Mouse (Mus musculus) midbrain, embryonic 12.5 days (tissue): ENCODE data around the gene Olfr974. TPM values are rescaled to one million over a fixed set of nuclear protein-coding genes. Genes with fewer than 3 reads are reported as not detected.

ENCODE experiments used
- polyA plus RNA-seq: library from polyadenylated mRNA; unstranded; fragments of >200 nt; fragmentation: Nextera tagmentation; extraction: Ambion mirVana; gene quantifications from 2 replicates; pipeline ENCODE4 v1.2.1, GENCODE M21; 2016

Gene Olfr974
- polyA plus RNA-seq, 1 experiment from 2014 or later, result not detected

Other genes with a start within 250 kb of the Olfr974 start
- gene Olfr149, start 230.4 kb upstream of the Olfr974 start, polyA plus RNA-seq, result 0.11 TPM in 1 of 2 replicates, not detected in the other
- not detected in 2 replicates for gene Olfr965, start 226.1 kb upstream of the Olfr974 start, polyA plus RNA-seq
- not detected in 2 replicates for gene Olfr150, start 206.5 kb upstream of the Olfr974 start, polyA plus RNA-seq
- gene Olfr967, start 191.3 kb upstream of the Olfr974 start, polyA plus RNA-seq, result not detected in 2 replicates
- not detected in 2 replicates for gene Olfr968, start 154.2 kb upstream of the Olfr974 start, polyA plus RNA-seq
- not detected in 2 replicates for gene Olfr969, start 146.6 kb upstream of the Olfr974 start, polyA plus RNA-seq
- gene Olfr970, start 128.6 kb upstream of the Olfr974 start, polyA plus RNA-seq, result not detected in 2 replicates
- gene Olfr971, start 100.6 kb upstream of the Olfr974 start, polyA plus RNA-seq, result not detected in 2 replicates
- not detected in 2 replicates for gene Olfr972, start 71.1 kb upstream of the Olfr974 start, polyA plus RNA-seq
- not detected in 2 replicates for gene Olfr229, start 30.2 kb upstream of the Olfr974 start, polyA plus RNA-seq
- not detected in 2 replicates for gene Olfr975, start 14.5 kb downstream of the Olfr974 start, polyA plus RNA-seq
- gene Olfr976, start 23.6 kb downstream of the Olfr974 start, polyA plus RNA-seq, result not detected in 2 replicates
- not detected in 2 replicates for gene Olfr978, start 54.6 kb downstream of the Olfr974 start, polyA plus RNA-seq
- gene Olfr979, start 66.0 kb downstream of the Olfr974 start, polyA plus RNA-seq, result not detected in 2 replicates
- gene Olfr980, start 72.1 kb downstream of the Olfr974 start, polyA plus RNA-seq, result not detected in 2 replicates
- not detected in 2 replicates for gene Olfr981, start 84.0 kb downstream of the Olfr974 start, polyA plus RNA-seq
- gene Olfr982, start 136.3 kb downstream of the Olfr974 start, polyA plus RNA-seq, result not detected in 2 replicates
- gene Olfr983, start 156.1 kb downstream of the Olfr974 start, polyA plus RNA-seq, result not detected in 2 replicates
- not detected in 2 replicates for gene Olfr984, start 176.7 kb downstream of the Olfr974 start, polyA plus RNA-seq
- gene Olfr985, start 192.7 kb downstream of the Olfr974 start, polyA plus RNA-seq, result not detected in 2 replicates
- not detected in 2 replicates for gene Tmem225, start 210.6 kb downstream of the Olfr974 start, polyA plus RNA-seq
- not detected in 2 replicates for gene Olfr986, start 243.4 kb downstream of the Olfr974 start, polyA plus RNA-seq